Mouse (Mus musculus): ENCODE measurements around the gene Armc12.

DNA sequence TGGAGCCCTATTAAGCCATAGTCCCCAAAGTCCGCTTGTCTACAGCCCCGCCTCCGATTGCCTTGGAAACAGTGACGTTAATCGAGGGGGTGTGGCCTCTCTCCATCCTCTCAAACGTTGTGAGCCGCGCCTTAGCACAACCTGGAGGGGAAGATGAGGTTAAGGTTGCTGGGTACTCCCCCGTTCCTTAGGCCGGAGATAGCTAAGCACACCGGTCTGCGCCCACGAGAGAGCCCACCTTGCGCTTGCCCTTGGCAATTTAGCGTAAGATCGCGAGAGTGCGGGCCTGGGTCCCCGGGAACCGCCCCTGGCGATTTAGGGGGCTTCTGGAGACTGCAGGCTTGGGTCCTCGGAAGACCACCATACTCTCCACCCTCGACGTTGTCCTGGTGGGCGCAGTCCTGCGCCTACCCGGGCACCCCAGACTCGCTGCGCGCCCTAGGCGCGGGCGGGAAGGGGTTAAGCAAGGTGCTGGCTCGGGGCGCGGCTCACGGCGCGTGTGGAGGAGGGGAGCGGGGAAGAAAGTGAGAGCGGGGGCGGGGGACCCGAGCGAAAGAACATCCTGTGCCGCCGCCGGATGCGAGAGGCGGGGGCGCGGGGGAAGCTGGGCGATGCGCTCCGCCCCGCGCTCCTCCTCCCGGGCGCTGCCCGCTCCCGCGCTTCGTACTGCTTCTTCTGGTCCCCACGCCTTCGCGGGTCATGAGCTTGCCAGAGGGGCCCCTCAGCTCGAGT is 7.8 kb upstream of the Armc12 start:
- TF ChIP-seq POLR2A (IDR thresholded peaks at IDR 0.05; ENCODE audit: borderline replicate concordance, extremely low read depth, insufficient read depth, insufficient read length, poor library complexity, severe bottlenecking): peak; percentile 51; the same call in 1 of the 2 replicates
- TF ChIP-seq CTCF (IDR thresholded peaks at IDR 0.05; ENCODE audit: borderline replicate concordance, extremely low read depth, insufficient read depth, insufficient read length): no peak

Measured in brain, embryonic 14.5 days (tissue).